Mouse (Mus musculus): ENCODE measurements at regions not wholly inside any gene's neighbourhood (a gene's known extent, or its start where the extent isn't known, plus 50 kb on each side); places are given as distances from the start of the nearest gene placed in this dataset.

- no peak for DNase-seq (ENCODE audit: low spot score in 2 of 2)
Measured at GRCm38 (mm10) chr4:56686141-56686540, 53.7 kb upstream of the Gm26657 start.

GRCm38 (mm10) chr4:56685696-56686095 is 54.2 kb upstream of the Gm26657 start:
- no peak for DNase-seq (ENCODE audit: low spot score in 2 of 2)

- DNase-seq (ENCODE audit: low spot score in 2 of 2), result peak; percentile 50 to 79
Measured at GRCm38 (mm10) chr4:56685123-56685522, 54.7 kb upstream of the Gm26657 start.

DNA sequence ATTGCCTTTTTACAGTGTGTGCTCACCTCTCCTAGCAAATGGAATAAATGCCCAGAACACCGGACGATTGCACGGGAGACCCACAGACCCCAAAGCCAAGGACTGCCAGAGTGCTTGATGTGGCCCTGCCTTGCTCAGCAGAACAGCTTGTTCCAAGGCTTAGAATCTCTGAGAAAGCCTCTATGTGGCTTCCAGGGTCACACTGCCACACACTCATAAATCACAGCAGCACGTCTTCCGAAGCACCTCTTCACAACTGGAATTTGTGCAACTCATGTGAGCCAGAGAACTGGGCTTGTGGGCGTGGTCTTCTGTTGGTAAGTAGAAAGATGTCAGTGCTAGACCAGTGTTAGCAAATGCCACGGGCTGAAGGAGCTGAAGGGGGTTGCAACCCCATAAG is 55.8 kb upstream of the Gm26657 start:
- no peak for DNase-seq (ENCODE audit: low spot score in 2 of 2)

DNA sequence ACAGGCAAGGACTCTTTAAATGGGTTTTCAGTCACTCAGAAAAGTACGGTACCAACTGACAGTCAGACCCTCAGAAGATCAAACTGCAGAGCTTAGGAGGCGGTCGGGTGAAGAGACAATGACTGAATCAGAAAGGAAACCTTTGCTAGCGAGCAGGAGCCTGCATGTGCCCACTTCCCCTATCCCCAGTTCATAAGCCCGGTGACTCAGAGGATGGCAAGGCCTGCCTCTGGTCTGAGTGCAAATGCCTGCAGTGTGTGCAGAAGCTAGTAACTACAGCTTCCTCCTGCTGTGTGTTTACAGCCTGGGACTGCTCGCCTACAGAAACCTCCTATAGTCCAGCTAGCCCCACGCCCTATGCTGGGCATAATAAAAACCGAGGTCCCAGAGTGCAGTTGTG is 58.7 kb upstream of the Gm26657 start:
- DNase-seq (ENCODE audit: low spot score in 2 of 2), result no peak

DNA sequence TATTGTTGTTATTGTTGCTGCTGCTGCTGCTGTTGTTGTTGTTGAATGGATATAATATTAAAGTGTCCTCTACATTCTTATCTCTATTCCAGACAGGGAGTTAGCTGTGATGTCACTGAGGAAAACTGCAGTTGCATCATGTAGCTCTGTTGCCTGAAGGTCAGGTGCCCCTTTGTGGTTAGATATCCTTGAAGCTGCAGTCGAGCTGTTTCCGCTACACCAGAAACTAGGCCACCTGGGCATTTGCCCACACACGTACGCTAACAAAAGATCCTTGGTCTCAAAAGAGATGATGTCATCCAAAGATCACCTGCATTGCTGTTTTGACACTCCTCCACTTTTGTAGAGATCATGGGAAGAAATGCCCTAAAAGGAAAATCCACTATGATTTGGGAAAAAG is 66.0 kb upstream of the Gm26657 start:
- DNase-seq (ENCODE audit: low spot score in 2 of 2), result no peak

- no peak for DNase-seq (ENCODE audit: low spot score in 2 of 2)
Measured at GRCm38 (mm10) chr4:56664921-56665320, 74.9 kb upstream of the Gm26657 start.

GRCm38 (mm10) chr4:56661816-56662215 is 78.1 kb upstream of the Gm26657 start:
- no peak for DNase-seq (ENCODE audit: low spot score in 2 of 2)

DNA sequence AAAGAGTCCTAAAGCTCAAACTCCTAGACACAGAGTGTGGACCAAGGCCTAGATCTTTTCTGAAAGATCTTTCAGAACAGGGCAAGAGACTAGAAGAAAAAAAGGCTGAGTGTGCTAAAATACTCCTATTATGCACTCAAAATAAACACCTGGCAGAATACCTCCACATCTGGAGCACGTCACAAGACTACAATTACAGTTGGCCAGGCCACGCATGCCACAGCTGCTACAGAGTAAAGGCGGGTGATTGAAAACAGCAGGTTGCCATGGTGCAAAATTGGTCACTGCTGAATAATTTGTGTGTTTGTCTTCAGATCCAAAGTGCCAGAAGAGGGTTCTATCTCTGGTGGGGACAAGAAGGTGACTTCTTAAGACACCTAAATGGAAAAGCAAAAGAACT is 82.8 kb upstream of the Gm26657 start:
- no peak for DNase-seq (ENCODE audit: low spot score in 2 of 2)

DNA sequence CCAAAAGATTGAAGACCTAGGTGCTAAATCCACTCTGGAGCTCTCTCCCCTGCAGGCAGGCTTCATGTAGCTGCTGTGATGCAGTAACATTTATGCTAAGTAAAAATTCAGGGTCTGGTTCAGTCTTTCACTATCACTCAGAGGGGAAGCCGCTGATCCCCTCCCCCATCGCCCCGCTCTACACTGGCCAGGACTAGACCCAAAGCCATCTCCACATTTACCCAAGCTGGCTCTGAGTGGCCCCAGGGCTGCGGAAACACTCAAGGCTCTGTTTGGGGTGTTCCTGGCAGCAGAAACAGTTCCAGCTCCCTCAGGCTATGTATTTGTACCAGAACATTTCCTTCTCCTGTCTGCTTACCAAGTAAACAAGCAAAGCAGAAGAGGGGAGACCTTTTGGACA is 85.5 kb upstream of the Gm26657 start:
- DNase-seq (ENCODE audit: low spot score in 2 of 2), result peak in 1 of 2 experiments; percentile 41

DNA sequence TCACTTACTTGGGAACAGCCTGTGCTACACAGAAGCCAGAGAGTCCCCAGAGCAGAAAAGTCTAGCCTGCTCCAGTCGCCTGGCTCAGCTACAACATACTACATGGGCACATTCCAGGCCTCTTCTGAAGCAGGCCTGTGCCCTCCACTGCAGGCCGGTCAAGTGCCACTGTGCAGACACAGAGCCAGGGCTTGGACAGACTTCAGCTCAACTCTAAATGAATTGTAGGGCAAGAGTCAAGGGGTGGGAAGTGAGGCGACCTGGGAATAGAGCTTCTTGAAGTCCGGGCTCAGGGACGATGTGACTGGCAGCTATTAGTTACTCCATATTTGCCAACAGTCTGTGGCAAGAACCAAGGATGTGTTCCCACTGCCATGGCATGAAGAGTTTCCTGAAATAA is 87.1 kb upstream of the Gm26657 start:
- DNase-seq (ENCODE audit: low spot score in 2 of 2), result no peak

DNA sequence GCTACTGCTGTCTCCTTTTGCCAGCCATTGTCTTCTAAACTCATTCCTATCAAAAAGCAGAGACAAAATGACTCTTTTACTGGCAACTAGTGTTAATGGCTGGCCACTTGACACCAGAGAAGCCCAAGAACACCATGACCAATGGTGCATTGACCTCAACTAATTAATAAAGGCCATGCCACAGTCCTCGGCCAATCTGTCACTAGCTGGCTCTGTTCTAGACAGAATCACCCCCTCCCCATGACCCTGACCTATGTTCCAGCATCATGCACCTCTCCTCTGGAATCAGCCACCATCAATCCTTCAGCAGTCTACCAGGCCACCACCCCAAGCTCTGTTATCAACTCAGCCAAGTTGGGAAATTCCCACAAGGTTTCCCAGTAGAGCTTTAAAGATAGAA is 90.1 kb upstream of the Gm26657 start:
- no peak for DNase-seq (ENCODE audit: low spot score in 2 of 2)

- peak; percentile 24 to 38 for DNase-seq (ENCODE audit: low spot score in 2 of 2)
Measured at GRCm38 (mm10) chr4:56643999-56644962, 95.6 kb upstream of the Gm26657 start.

- no peak for DNase-seq (ENCODE audit: low spot score in 2 of 2)
Measured at GRCm38 (mm10) chr4:56643491-56643890, 96.4 kb upstream of the Gm26657 start.

DNA sequence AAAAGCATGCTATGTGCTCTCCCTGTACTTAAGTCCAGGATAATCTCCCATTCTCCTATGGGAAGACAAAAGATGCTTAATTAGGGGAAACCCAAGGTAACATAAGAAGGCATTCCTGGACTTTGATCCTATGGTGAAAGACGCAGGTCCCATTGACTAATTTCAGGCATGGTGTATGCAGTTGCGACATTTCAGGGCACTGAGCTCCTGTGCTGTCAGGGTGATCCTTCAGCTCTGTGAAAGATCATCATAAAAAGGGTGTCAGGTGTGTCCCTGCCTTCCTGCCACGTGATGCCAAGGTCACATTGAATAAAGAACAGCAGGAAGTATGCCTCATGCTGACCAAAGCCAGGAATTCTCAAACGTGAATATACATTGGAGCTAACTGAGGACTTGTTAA is 100.2 kb upstream of the Gm26657 start:
- no peak for DNase-seq (ENCODE audit: low spot score in 2 of 2)

DNA sequence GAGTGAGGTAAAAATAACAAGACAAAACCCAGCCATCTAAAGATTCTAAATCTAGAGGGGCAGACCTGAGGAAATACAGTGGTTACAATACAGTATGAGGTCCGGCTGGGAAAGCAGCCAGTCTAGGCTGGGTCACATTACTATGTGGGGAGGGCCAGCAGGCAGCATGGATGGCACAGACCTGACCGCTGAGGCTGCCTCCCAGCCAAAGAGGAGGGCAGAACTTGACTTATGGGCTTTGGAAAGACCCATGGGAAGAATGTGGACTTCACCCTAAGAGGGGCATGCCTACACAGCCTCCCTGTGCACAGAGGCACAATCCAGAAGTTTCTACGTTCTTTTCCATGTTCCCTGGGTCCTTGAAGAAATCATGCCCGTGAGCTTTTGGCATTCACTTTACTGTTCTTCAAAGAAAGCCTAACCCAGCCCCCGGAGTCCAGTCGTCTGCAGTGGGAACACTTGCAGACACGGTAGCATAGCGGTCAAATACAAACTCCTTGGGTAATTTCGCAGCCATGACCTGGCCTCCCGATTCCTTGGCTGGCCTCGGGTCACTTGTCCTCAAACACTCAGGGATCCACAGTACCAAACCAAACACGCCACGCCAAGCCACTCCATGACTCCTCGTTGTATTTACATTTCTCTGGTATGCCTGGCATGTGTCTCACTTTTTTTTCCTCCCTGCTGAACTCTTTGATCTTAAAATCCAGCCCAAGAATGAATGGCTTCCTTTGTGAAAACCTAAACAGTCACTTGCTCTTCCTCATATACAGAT is 101.0 kb upstream of the Gm26657 start:
- no peak for DNase-seq (ENCODE audit: low spot score in 2 of 2)

- DNase-seq (ENCODE audit: low spot score in 2 of 2), result no peak
Measured at GRCm38 (mm10) chr4:56636265-56636664, 103.6 kb upstream of the Gm26657 start.

DNA sequence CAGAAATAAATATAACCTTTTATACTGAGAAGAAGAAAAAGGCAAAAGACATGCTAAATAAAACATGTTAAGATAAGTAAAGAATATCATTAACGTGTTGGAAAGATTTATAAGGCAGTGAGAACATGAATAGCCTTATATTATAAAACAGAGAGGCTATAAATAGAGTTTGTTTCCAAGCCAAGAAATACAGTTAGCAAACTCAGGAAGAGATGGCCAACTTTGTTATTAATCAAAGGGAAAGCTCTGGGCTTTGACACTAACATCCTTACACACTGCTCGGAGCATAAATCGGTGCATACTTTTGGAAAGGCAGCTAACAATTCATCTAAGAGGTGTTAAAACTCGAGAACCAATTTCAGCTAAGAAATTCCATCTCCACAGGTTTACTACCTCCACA is 106.3 kb upstream of the Gm26657 start:
- no peak for DNase-seq (ENCODE audit: low spot score in 2 of 2)

GRCm38 (mm10) chr4:56630251-56630650 is 109.6 kb upstream of the Gm26657 start:
- peak in 1 of 2 experiments; percentile 44 for DNase-seq (ENCODE audit: low spot score in 2 of 2)

GRCm38 (mm10) chr4:56627206-56627605 is 112.7 kb upstream of the Gm26657 start:
- no peak for DNase-seq (ENCODE audit: low spot score in 2 of 2)

- DNase-seq (ENCODE audit: low spot score in 2 of 2), result peak in 1 of 2 experiments; percentile 21
Measured at GRCm38 (mm10) chr4:56621782-56622181, 118.1 kb upstream of the Gm26657 start.

DNA sequence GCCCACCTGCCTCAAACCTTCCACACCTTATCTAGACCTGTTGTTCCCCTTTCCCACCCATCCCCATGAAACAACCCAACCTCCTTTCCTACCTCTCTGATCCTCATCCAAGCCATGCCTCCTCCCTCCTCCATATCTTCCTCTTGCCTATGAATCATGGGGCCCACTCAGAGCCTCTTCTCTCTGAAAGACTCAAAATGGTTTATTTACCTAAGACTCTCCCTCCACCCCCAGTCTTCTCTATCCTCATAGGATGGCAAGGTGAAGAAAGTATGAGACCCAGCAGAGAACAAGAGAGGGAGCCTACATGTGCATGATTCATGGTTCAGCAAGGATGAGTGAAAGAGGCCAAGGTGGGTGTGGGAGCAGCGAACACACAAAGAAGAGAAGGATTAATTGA is 118.5 kb upstream of the Gm26657 start:
- DNase-seq (ENCODE audit: low spot score in 2 of 2), result peak in 1 of 2 experiments; percentile 36
